Mouse (Mus musculus) G1E (cell line): ENCODE measurements around the gene Ksr1.

Source experiments
- CTCF ChIP-seq: IDR thresholded peaks from 2 replicates; pipeline ENCODE4 v1.5.1; 2012; ENCODE audit warnings: low read depth, low read length, inconsistent platforms, mixed read lengths
- POLR2AphosphoS5 ChIP-seq: IDR thresholded peaks from 2 replicates; pipeline ENCODE4 v1.6.1; 2012; ENCODE audit warnings: low read depth, low read length, inconsistent platforms; ENCODE audit not compliant: insufficient replicate concordance
- TAL1 ChIP-seq: conservative IDR thresholded peaks from 2 replicates; pipeline ENCODE4 v1.6.1; 2012; ENCODE audit warnings: low read depth, low read length, inconsistent platforms, mixed read lengths

- no peak for TF ChIP-seq CTCF
- TF ChIP-seq TAL1: no peak
- no peak for TF ChIP-seq POLR2AphosphoS5
These were observed 99.5 kb downstream of the Ksr1 start for GRCm38 (mm10) chr11:79046561-79047155.
